Mouse (Mus musculus): ENCODE data around the gene Hmx1. TPM values are rescaled to one million over a fixed set of nuclear protein-coding genes. Genes with fewer than 3 reads are reported as not detected.

Hmx1 gene
- polyA plus RNA-seq, 1 experiment = not detected

Other genes starting within 250 kb of the Hmx1 start
- gene Adra2c, start 110.8 kb upstream of the Hmx1 start, polyA plus RNA-seq (2012; rRNA removed) = 11.5 and 16.7 TPM in 2 replicates
- 26.1 and 29.9 TPM in 2 replicates for gene Cpz, start 136.6 kb downstream of the Hmx1 start, polyA plus RNA-seq (2012; rRNA removed)
- 5.9 and 7.0 TPM in 2 replicates for gene Trmt44, start 186.0 kb downstream of the Hmx1 start, polyA plus RNA-seq (2012; rRNA removed)
- 199 and 296 TPM in 2 replicates for gene Acox3, start 193.9 kb downstream of the Hmx1 start, polyA plus RNA-seq (2012; rRNA removed)

All from gonadal fat pad, adult 2 months (tissue).